Mouse (Mus musculus) spleen, adult 2 months (tissue): Measurements from ENCODE around the gene Bpnt1. TPM values are rescaled to one million over a fixed set of nuclear protein-coding genes. Genes with fewer than 3 reads are reported as not detected.

Source experiments
- DNase-seq, 2 experiments: peaks; one replicate each; pipeline versions ENCODE4 v3.0.0 to v3.0.0-alpha.2; 2012 to 2021; ENCODE audit warnings: low spot score in 2 of 2, low read depth in 1 of 2
- H3K27ac ChIP-seq: fragments of 200-500 bp; 2 replicates; pipeline ENCODE4 v1.5.1; 2012; ENCODE audit warnings: low read length, inconsistent platforms; ENCODE audit not compliant: insufficient read depth
- H3K27me3 ChIP-seq: fragments of 200-500 bp; 2 replicates; pipeline ENCODE4 v1.6.1; 2012; ENCODE audit warnings: mild to moderate bottlenecking, moderate library complexity, low read length, inconsistent platforms; ENCODE audit not compliant: control insufficient read depth, insufficient read depth
- H3K36me3 ChIP-seq: fragments of 200-500 bp; 2 replicates; pipeline ENCODE4 v1.6.1; 2012; ENCODE audit warnings: mild to moderate bottlenecking, low read length, inconsistent platforms; ENCODE audit not compliant: control insufficient read depth, insufficient read depth
- H3K4me1 ChIP-seq: fragments of 200-500 bp; 2 replicates; pipeline ENCODE4 v1.6.1; 2011; ENCODE audit warnings: inconsistent platforms; ENCODE audit not compliant: control insufficient read depth, insufficient read depth, insufficient read length
- H3K4me3 ChIP-seq: fragments of 200-500 bp; 2 replicates; pipeline ENCODE4 v1.5.1; 2011; ENCODE audit warnings: mild to moderate bottlenecking, inconsistent platforms; ENCODE audit not compliant: insufficient read depth, insufficient read length; ENCODE audit errors: extremely low read depth
- CTCF ChIP-seq: fragments of 200-500 bp; IDR thresholded peaks from 2 replicates; pipeline ENCODE4 v1.5.1; 2011; ENCODE audit warnings: mild to moderate bottlenecking, inconsistent platforms; ENCODE audit not compliant: insufficient read depth, insufficient read length, insufficient replicate concordance; ENCODE audit errors: extremely low read depth
- POLR2A ChIP-seq: fragments of 200-500 bp; IDR thresholded peaks from 2 replicates; pipeline ENCODE4 v1.6.1; 2011; ENCODE audit warnings: low read depth, low read length, inconsistent platforms
- WGBS: fragments of 180-500 bp; shearing (Covaris S2); methylation state at CpG from one replicate; pipeline ENCODE4 v1.1.7; 2018; 5-methylcytosine and 5-hydroxymethylcytosine counted together
- polyA plus RNA-seq: library from polyadenylated mRNA; depleted of rRNA; stranded (reverse); fragments of >200 nt; gene quantifications from 2 replicates; pipeline ENCODE4 v1.2.3, GENCODE M21; 2012

The Bpnt1 gene
- polyA plus RNA-seq, 1 experiment, result 16.4 TPM

DNA sequence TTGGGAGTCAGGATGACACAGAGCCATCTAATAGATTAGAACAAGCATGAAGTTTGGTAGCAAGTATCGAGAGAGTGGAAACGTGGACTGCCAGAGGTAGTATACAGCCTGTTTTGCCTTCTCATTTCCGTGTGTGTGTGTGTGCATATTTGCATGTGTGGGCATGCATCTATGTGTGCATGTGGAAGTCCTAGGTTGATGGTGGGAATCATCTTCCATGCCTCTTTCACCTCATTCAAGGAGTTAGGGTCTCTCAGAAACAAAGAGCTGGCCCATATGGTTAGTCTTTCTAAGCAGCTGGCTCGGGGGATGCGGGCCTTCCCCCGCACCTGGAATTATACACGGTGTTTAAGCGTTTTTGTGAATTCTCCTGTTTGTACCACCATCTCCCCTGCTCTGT lies 2.1 kb upstream of the Bpnt1 start:
- H3K36me3 ChIP-seq, result peaks cover 9% of the 10 kb centered on the region
- no peaks in the 10 kb centered on the region for H3K4me1 ChIP-seq
- DNase-seq, result no peak
- no peak for TF ChIP-seq POLR2A
- no peaks in the 10 kb centered on the region for H3K27me3 ChIP-seq
- H3K4me3 ChIP-seq, result no peak overlapping the region
- WGBS, result 92% methylated on average over 8 of the region's 8 CpGs
- no peak overlapping the region for H3K27ac ChIP-seq

DNA sequence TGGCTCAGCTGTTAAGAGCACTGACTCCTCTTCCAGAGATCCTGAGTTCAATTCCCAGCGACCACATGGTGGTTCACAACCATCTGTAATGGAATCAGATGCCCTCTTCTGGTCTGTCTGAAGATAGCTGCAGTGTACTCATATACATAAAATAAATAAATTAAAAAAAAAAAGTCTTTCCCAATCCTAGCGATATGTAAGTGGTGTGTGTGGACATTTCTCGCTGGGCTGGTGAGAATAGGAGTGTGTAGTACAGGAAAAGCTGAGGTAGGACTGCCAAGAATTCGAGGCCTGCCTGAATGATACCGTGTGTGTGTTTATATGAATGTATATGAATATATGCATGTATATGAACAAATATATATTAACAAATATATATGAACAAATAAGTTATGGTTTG lies 585 bp upstream of the Bpnt1 start:
- Histone ChIP-seq H3K27ac (no peak overlapping the region), H3K36me3 (peaks cover 5% of the 10 kb centered on the region; the same call in 1 of the 2 replicates), H3K4me3 (no peak overlapping the region), H3K27me3 (no peaks in the 10 kb centered on the region), H3K4me1 (no peaks in the 10 kb centered on the region)
- no peak for TF ChIP-seq CTCF
- TF ChIP-seq POLR2A, result no peak
- 49% methylated on average over 5 of the region's 5 CpGs for WGBS
- DNase-seq, result no peak

DNA sequence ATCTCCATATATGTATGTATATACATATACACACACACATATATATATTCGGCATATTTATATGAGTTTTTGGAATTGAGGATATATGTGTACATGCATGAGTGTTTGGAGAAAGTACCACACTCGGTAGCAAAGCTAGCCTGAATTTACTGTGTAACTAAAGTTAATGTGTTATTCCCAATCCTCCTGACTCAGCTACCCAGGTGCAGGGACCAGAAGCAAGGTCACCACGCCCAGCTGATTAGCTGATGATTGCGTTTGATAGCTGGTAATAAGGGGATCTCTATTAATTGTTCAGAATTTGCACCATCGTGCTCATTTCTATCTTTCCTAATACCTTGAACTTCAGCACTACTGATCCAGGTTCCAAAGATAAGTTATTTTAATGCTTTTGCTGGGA lies 1.7 kb downstream of the Bpnt1 start:
- Histone ChIP-seq H3K27me3 (no peaks in the 10 kb centered on the region), H3K4me1 (no peaks in the 10 kb centered on the region), H3K27ac (no peak overlapping the region), H3K4me3 (no peak overlapping the region), H3K36me3 (0 out of 2 replicates have a peak, but pooled peaks cover 1% of the 10 kb centered on the region)
- TF ChIP-seq POLR2A (no peak), CTCF (no peak)
- WGBS, result 85% methylated on average over 5 of the region's 5 CpGs
- no peak for DNase-seq

DNA sequence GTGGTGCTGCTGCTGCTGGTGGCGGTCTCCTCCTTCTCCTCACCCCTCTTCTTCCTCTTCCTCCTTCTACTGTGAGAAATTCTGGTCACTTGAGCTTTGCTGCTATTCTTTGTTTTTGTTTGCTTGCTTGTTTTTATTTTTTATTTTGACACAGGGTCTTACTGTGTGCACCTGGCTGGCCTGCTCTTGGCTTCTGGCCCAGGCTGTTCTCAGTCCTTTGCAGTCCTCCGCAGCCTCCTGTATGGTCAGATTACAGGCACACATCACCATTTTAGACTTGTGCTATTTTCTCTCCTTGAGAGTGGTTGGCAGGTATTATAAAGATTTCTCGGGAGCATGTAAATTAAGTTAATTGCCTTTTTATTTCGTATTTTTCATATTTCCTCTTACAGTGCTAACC lies 2.2 kb downstream of the Bpnt1 start:
- TF ChIP-seq POLR2A (no peak), CTCF (no peak)
- no peaks in the 10 kb centered on the region for H3K27me3 ChIP-seq
- no peak overlapping the region for H3K27ac ChIP-seq

DNA sequence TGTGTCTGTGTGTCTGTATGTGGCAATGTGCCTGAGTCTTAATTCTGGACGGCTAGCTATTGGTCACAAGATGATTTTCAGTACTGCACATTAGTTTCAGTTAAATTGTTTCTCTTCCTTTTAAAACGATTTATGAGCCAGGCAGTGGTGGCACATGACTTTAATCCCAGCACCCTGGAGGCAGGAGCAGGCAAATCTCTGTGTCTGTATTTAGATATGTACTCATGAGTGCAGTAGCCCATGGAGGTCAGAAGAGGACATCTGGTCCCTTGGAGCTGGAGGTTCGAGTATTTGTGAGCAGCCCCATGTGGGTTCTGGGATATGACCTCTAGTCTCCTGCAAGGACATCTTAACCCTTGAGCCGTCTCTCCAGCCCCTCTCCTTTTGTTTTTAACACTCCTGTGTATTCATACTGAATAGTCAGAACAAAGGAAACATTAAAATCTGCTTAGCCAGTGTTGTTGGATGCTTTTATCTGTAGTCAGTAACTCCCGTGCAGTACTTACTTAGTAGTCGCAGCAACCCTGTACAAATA lies 3.3 kb downstream of the Bpnt1 start:
- 87% methylated on average over 6 of the region's 6 CpGs for WGBS
- H3K4me1 ChIP-seq, result no peaks in the 10 kb centered on the region
- H3K4me3 ChIP-seq, result no peak overlapping the region
- DNase-seq, result no peak
- no peak for TF ChIP-seq POLR2A
- H3K27ac ChIP-seq, result no peak overlapping the region
- 0 out of 2 replicates have a peak, but pooled peaks cover 1% of the 10 kb centered on the region for H3K36me3 ChIP-seq
- H3K27me3 ChIP-seq, result no peaks in the 10 kb centered on the region

More for the DNA sequence above, 2.2 kb downstream of the Bpnt1 start:
- Histone ChIP-seq H3K36me3 (0 out of 2 replicates have a peak, but pooled peaks cover 1% of the 10 kb centered on the region), H3K4me1 (no peaks in the 10 kb centered on the region), H3K4me3 (no peak overlapping the region)
- DNase-seq, result no peak
- WGBS, result 84% methylated on average over 4 of the region's 4 CpGs

DNA sequence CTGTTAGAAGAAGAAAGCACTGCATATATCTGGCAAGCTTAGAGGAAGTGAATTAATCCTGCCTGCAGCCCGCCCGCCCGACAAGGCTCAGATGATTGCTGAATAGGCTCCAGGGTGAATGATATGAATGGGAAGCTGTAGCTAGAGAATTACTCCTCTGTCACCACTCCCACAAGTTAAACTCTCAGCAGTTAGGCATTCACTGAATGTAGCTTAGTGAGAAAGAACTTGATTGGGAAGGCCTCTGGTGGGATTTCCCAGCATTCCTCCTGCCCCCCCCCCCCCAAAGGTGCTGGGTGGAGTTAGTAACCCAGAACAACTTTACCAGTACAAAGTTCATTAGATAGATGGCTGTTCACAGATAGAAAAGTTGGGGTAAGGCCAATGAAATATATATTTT lies 4.6 kb downstream of the Bpnt1 start:
- Histone ChIP-seq H3K4me3 (no peak overlapping the region), H3K36me3 (peaks cover 6% of the 10 kb centered on the region), H3K27me3 (no peaks in the 10 kb centered on the region), H3K4me1 (no peaks in the 10 kb centered on the region), H3K27ac (no peak overlapping the region)
- TF ChIP-seq POLR2A, result no peak
- no peak for TF ChIP-seq CTCF
- WGBS, result 80% methylated on average over 3 of the region's 3 CpGs
- DNase-seq, result no peak

DNA sequence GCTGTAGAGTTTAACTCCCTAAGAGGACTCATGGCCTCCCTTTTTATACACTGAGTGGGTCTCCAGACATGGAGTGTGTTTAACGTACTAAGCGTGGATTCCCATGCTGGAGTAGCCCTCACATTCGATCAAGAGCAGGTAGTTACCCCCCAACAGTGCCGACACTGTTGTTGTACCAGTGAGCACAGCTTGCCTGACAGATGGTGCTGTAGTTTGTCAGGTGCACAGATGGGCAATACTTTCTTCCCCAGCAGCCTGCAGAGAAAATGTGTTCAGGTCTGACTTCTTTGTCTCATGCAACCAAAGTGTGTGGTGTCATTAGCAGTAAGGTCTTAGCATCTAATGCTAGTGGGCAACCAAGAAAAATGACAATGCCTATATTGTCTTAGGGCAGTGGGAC lies 10.5 kb downstream of the Bpnt1 start:
- no peak overlapping the region for H3K4me3 ChIP-seq
- 91% methylated on average over 4 of the region's 4 CpGs for WGBS
- H3K4me1 ChIP-seq, result no peaks in the 10 kb centered on the region
- peaks cover 16% of the 10 kb centered on the region for H3K36me3 ChIP-seq
- no peak for TF ChIP-seq CTCF
- no peaks in the 10 kb centered on the region for H3K27me3 ChIP-seq
- no peak overlapping the region for H3K27ac ChIP-seq
- DNase-seq, result no peak

DNA sequence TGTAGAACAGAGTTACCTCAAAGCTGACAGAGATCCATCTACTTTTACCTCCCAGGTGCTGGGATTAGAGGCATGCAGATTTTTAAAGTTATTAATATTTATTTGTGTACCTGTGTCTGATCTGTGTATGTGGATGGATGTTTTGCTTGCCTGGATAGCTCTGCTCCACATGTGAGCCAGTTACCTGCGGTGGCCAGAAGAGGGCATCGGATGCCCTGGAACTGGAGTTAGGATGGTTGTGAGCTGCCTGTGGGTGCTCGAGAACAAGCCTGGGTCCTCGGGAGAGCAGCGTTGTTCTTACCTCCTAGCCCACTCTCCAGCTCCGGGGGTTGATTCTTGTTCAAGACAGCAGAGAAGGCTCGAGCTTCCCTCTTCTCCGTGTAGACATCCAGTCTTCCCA lies 11.5 kb downstream of the Bpnt1 start:
- DNase-seq, result no peak
- 89% methylated on average over 8 of the region's 8 CpGs for WGBS
- TF ChIP-seq POLR2A (no peak), CTCF (no peak)
- Histone ChIP-seq H3K27ac (no peak overlapping the region), H3K4me1 (no peaks in the 10 kb centered on the region), H3K36me3 (peaks cover 15% of the 10 kb centered on the region), H3K27me3 (no peaks in the 10 kb centered on the region), H3K4me3 (no peak overlapping the region)
